Mouse (Mus musculus): ENCODE measurements around the gene Crat.

Gene Crat

GRCm38 (mm10) chr2:30366203-30366602 is 49.4 kb downstream of the Crat start:
- no peak for DNase-seq (ENCODE audit: low spot score)

GRCm38 (mm10) chr2:30365281-30366069 is 50.1 kb downstream of the Crat start:
- DNase-seq (ENCODE audit: low spot score) = no peak

GRCm38 (mm10) chr2:30363773-30364650 is 51.6 kb downstream of the Crat start, which contains the start of gene Miga2:
Gene Miga2 (plus strand): TSS chr2:30364233.
- DNase-seq (ENCODE audit: low spot score) = peak; percentile 99

- DNase-seq (ENCODE audit: low spot score) = no peak
Observed at GRCm38 (mm10) chr2:30362865-30363264, 52.7 kb downstream of the Crat start.

GRCm38 (mm10) chr2:30360626-30361025 is 55.0 kb downstream of the Crat start:
- no peak for DNase-seq (ENCODE audit: low spot score)

GRCm38 (mm10) chr2:30358533-30359531 is 56.8 kb downstream of the Crat start, which contains the start of gene Sh3glb2:
Gene Sh3glb2 (minus strand): TSS chr2:30359337.
- DNase-seq (ENCODE audit: low spot score) = no peak

GRCm38 (mm10) chr2:30357552-30358510 is 57.8 kb downstream of the Crat start:
- no peak for DNase-seq (ENCODE audit: low spot score)

- DNase-seq (ENCODE audit: low spot score) = no peak
Observed at GRCm38 (mm10) chr2:30356906-30357305, 58.7 kb downstream of the Crat start.

- no peak for DNase-seq (ENCODE audit: low spot score)
Observed at GRCm38 (mm10) chr2:30356266-30356665, 59.3 kb downstream of the Crat start.

GRCm38 (mm10) chr2:30355861-30356260 is 59.8 kb downstream of the Crat start:
- DNase-seq (ENCODE audit: low spot score) = no peak

- no peak for DNase-seq (ENCODE audit: low spot score)
Observed at GRCm38 (mm10) chr2:30351149-30351548, 64.5 kb downstream of the Crat start.
